Mouse (Mus musculus) lung, postnatal 0 days (tissue): Measurements from ENCODE around the gene Asic4.

Experiments
- CTCF ChIP-seq: IDR thresholded peaks from 2 replicates; pipeline ENCODE4 v1.5.1; 2016; ENCODE audit warnings: antibody characterized with exemption, mild to moderate bottlenecking
- EP300 ChIP-seq: IDR thresholded peaks from 2 replicates; pipeline ENCODE4 v1.6.1; 2016; ENCODE audit warnings: antibody characterized with exemption, mild to moderate bottlenecking, control low read depth

- TF ChIP-seq CTCF, result no peak
- TF ChIP-seq EP300, result no peak
These were observed 27.7 kb downstream of the Asic4 start for GRCm38 (mm10) chr1:75477966-75478290.
